Mouse (Mus musculus): Measurements from ENCODE around the gene Filip1.

Filip1 gene

DNA sequence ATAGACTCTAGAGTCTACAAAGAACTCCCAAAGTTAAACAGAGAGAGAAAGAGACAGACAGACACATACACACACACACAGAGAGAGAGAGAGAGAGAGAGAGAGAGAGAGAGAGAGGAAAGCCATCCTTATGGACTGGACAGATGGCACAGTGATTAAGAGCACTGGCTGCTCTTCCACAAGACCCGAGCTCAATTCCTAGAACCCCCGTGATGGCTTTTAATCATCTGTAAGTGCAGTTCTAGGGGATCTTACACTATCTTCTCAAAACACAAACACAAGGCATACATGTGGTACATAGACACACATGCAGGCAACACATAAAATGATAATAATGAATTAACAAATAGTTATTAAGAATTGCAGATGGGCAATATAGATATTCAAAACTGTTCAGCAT, 64.3 kb downstream of the Filip1 start:
- DNase-seq (ENCODE audit: low read depth, low spot score) = no peak

GRCm38 (mm10) chr9:79947973-79948372, 64.7 kb downstream of the Filip1 start:
- DNase-seq (ENCODE audit: low read depth, low spot score) = no peak

DNA sequence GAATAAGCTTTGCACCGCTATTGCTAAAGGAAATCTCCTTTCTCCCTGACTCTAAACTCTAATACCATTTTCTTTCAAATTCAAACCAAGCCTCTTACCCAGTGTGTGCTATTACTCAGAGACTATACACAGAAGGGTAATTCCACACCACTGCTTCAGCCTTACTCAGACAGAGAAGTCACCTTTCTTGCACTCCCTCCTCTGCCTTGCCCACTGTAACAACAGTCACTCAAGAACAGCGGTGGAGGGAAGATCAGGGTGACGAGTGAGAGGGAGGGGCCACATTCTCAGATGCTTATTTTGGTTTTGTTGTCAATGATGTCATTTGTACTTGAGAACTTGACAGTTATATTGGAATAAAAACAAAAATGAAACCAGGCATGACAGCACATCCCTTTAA, 65.2 kb downstream of the Filip1 start:
- no peak for DNase-seq (ENCODE audit: low read depth, low spot score)

GRCm38 (mm10) chr9:79944872-79945271, 67.8 kb downstream of the Filip1 start:
- DNase-seq (ENCODE audit: low read depth, low spot score) = no peak

GRCm38 (mm10) chr9:79943986-79944385, 68.7 kb downstream of the Filip1 start:
- no peak for DNase-seq (ENCODE audit: low read depth, low spot score)

GRCm38 (mm10) chr9:79938416-79939206, 74.0 kb downstream of the Filip1 start:
- no peak for DNase-seq (ENCODE audit: low read depth, low spot score)

- no peak for DNase-seq (ENCODE audit: low read depth, low spot score)
Observed at GRCm38 (mm10) chr9:79937570-79937969, 75.1 kb downstream of the Filip1 start.

GRCm38 (mm10) chr9:79932578-79932977, 80.1 kb downstream of the Filip1 start:
- no peak for DNase-seq (ENCODE audit: low read depth, low spot score)

DNA sequence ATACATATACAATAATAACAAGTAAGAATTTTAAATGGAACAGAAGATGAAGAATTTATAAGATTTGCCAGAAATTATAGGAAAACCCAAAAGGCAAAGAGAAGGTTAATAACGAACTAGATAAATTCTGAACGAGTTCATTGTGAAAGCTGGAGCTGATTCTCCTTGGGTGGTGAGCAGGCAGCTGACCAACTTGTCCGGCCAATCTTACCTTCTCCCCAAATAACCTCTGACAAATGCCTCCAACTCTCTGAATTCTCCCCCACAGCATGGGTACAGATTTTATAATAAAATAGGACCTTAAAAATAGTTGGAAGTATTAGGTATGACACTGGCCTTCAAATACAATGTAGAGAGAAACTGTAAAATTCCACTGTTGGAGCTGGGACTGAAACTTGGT, 84.6 kb downstream of the Filip1 start:
- DNase-seq (ENCODE audit: low read depth, low spot score) = no peak

DNA sequence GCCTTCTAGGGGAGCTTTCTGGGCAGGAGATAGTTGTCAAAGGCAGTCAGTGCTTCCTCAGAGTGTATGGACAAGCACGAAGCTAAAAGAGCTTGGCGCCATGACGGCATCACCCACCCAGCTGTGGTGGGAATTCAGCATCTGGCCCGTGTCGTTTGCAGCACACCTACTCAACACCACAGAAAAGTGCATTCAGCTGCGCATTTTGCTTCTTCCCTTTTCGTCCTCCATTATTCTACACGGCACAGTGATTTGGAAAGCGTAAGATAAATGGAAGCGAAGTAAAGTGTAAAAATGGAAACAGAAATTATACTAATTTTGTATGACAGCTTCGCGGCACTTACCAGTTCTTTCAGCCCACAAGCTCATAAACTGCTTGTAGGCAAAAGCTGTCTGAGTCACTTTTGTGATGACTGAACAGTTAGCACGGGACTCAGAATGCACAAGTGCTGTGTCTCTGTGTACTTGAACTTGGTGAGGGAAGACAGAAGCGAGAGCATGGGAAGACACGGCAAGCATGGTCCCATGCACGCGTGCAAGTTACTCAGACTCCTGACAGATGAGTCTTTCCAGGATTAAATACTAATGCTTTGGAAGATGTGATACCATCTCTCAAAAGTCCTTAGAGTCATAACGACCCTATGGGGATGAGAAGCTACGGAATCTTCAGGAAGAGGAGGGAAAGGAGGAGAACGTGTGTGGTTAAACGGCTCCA, 85.3 kb downstream of the Filip1 start:
- DNase-seq (ENCODE audit: low read depth, low spot score) = peak; percentile 7

- DNase-seq (ENCODE audit: low read depth, low spot score) = peak; percentile 73
Observed at GRCm38 (mm10) chr9:79926464-79927155, 86.0 kb downstream of the Filip1 start.

- DNase-seq (ENCODE audit: low read depth, low spot score) = no peak
Observed at GRCm38 (mm10) chr9:79925950-79926349, 86.7 kb downstream of the Filip1 start.

DNA sequence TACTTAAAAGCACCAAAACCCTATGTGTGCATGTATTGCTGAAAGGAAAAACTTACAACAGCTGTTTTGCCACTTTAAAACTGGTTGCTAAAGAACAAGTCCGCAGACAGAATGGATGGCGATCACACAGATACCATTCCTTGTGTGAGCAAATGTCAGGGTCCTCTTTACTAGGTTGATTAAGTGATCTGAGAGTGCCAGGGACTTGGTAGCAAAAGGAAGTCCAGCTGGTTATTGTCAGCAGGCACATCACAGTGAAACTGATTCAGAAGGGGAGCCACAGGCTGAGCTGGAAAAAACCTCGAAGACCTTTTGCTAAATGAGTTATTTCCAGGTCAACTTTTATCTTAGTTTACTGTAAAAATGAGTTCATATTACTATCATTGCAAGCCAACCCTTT, 89.4 kb downstream of the Filip1 start:
- DNase-seq (ENCODE audit: low read depth, low spot score) = no peak

DNA sequence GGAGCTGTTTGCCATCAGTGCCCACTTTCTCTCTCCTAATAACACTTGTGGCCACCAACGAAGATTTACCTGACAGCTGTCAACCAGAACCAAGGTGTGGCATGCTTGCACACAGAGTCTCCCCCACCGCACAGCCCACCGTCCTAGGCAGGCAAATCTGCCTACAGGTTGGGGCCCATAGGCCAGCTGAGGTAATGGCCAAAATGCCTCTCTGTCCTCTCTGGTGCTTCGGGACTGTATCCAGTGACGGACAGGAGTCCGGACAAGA, 90.2 kb downstream of the Filip1 start:
- no peak for DNase-seq (ENCODE audit: low read depth, low spot score)

GRCm38 (mm10) chr9:79921701-79922492, 90.8 kb downstream of the Filip1 start:
- DNase-seq (ENCODE audit: low read depth, low spot score) = no peak

DNA sequence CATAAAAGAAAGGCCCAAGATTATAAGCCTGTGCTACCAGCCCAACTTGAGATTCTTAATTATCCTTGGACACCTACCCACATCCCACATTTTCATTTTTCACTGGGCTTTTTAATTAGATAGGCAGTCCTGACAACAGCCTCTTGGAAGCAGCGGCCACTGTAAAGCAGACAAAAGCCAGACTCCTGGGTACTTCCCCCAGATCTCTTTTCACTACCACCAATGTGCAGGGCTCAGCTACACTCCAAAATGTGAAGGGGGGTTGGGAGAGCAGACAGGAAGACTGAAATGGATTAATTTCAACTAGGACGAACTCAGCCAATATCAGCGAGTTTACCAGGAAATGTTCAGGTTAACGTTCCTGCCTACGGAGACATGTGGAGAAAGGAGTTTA, 92.1 kb downstream of the Filip1 start:
- no peak for DNase-seq (ENCODE audit: low read depth, low spot score)

- DNase-seq (ENCODE audit: low read depth, low spot score) = no peak
Observed at GRCm38 (mm10) chr9:79919750-79920539, 92.7 kb downstream of the Filip1 start.

GRCm38 (mm10) chr9:79919303-79919721, 93.3 kb downstream of the Filip1 start:
- no peak for DNase-seq (ENCODE audit: low read depth, low spot score)

DNA sequence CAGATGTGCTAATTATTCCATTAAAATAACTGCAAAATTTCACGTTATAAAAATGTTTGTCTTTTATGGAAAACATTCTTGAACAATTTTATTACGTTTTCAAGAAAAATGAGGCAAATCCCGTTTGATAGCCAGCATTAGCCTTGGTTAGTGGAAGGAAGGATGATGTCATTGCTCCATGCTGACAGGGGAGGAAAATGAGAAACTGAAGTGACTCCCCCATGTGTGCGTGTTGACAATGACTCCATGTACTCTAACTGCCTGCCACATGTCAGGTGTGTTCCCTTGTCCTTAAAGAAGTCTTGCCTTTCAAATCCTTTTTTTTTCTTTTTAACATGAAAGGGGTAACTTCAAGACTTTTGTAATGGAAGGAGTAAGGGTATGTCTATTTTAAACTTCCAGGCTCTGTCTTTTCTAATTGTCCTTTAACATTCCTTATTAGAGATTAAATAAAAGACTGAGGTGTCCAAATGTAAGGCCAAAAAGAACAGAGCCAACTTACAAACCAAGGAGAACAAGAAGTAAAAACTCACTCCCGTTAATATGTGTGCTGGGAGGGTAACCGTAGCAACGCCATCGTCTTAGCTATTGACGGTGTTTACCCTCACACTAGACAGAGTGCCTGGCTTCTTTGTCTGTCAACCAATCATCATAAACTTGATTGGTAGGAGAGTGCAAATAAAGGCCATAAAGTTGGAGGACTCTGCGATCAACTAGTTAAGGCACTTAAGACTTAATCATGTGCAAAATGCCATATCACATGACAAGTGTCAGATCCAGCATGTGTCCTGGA, 94.1 kb downstream of the Filip1 start:
- DNase-seq (ENCODE audit: low read depth, low spot score) = no peak

DNA sequence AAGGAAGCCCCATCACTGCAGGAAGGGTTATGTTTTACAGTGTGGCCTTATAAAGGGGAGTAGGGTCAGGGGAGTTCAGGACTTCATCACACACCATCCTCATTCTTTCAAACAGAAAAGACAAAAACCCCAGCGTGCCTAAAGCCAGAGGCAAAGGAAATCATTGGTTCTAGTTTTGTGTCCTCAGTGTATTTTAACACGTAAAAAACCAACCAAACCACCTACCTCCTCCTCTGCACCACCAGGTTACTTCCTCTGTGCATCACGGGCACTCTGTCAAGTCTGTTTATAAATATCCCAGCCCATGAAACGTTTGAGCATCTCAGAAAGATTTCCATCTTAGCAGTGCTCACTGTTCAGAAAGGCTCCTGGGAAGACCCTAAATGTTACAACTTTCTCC, 98.4 kb downstream of the Filip1 start:
- no peak for DNase-seq (ENCODE audit: low read depth, low spot score)
